Mouse (Mus musculus) gastrocnemius, adult 2 months (tissue): ENCODE results near the gene Ms4a4a. TPM values are rescaled to one million over a fixed set of nuclear protein-coding genes. Genes with fewer than 3 reads are reported as not detected.
"Not testable (repeated sequence)": the region's sequence is repeated elsewhere in the genome, so short reads cannot be mapped to it uniquely, and the experiment has no call there.

Experiments used
- DNase-seq: peaks from one replicate; pipeline ENCODE4 v3.0.0; 2022
- H3K27ac ChIP-seq: fragments of 200-600 bp; 2 replicates; pipeline ENCODE4 v1.8.1; 2022; ENCODE audit warnings: mild to moderate bottlenecking
- H3K4me3 ChIP-seq: fragments of 200-600 bp; 2 replicates; pipeline ENCODE4 v1.8.1; 2022; ENCODE audit warnings: mild to moderate bottlenecking, moderate library complexity
- CTCF ChIP-seq: fragments of 200-600 bp; IDR thresholded peaks from 2 replicates; pipeline ENCODE4 v1.8.1; 2022; ENCODE audit warnings: antibody characterized with exemption, mild to moderate bottlenecking, moderate library complexity
- intact Hi-C: fragments of 180-260 bp; cut with DNase I; formaldehyde crosslinking; loops from one replicate; pipeline ENCODE4 v1.15.1; 2025
- total RNA-seq, 2 experiments: library from RNA; stranded (reverse); gene quantifications; 2 replicates each; pipeline ENCODE4 v1.2.3; 2021

The Ms4a4a gene
- total RNA-seq, 2 experiments from 2014 or later, result 1.5 to 4.2 TPM

GRCm38 (mm10) chr19:11387685-11388084 lies 12.4 kb downstream of the Ms4a4a start:
- TF ChIP-seq CTCF, result no peak
- intact Hi-C loops, result no loop called here
- no peak for DNase-seq
- no peak overlapping the region for H3K4me3 ChIP-seq
- no peak overlapping the region for H3K27ac ChIP-seq

- H3K4me3 ChIP-seq, result no peak overlapping the region
- no peak for DNase-seq
- H3K27ac ChIP-seq, result no peak overlapping the region
- no peak for TF ChIP-seq CTCF
- intact Hi-C loops, result no loop called here
Measured at GRCm38 (mm10) chr19:11388949-11389348, 13.6 kb downstream of the Ms4a4a start.

GRCm38 (mm10) chr19:11395769-11396168 lies 20.4 kb downstream of the Ms4a4a start:
- no peak for TF ChIP-seq CTCF
- DNase-seq, result no peak
- H3K27ac ChIP-seq, result no peak overlapping the region
- intact Hi-C loops, result no loop called here
- no peak overlapping the region for H3K4me3 ChIP-seq

GRCm38 (mm10) chr19:11404527-11404926 lies 29.2 kb downstream of the Ms4a4a start, which contains the start of gene Ms4a4c:
Gene Ms4a4c, plus strand, starts transcription at chr19:11404770.
- intact Hi-C loops, result no loop called here
- DNase-seq, result no peak
- Histone ChIP-seq H3K4me3 (no peak within 1 kb of the TSS), H3K27ac (no peak within 1 kb of the TSS)
- TF ChIP-seq CTCF, result no peak

GRCm38 (mm10) chr19:11407428-11407827 lies 32.1 kb downstream of the Ms4a4a start:
- H3K4me3 ChIP-seq, result no peak overlapping the region
- no peak overlapping the region for H3K27ac ChIP-seq
- no peak for TF ChIP-seq CTCF
- intact Hi-C loops, result no loop called here
- no peak for DNase-seq

- DNase-seq, result no peak
- intact Hi-C loops, result no loop called here
- no peak overlapping the region for H3K27ac ChIP-seq
- TF ChIP-seq CTCF, result no peak
- H3K4me3 ChIP-seq, result no peak overlapping the region
Measured at GRCm38 (mm10) chr19:11408591-11408990, 33.3 kb downstream of the Ms4a4a start.

- no peak for DNase-seq
- intact Hi-C loops, result no loop called here
- H3K27ac ChIP-seq, result no peak overlapping the region
- no peak for TF ChIP-seq CTCF
- no peak overlapping the region for H3K4me3 ChIP-seq
Measured at GRCm38 (mm10) chr19:11411640-11412039, 36.3 kb downstream of the Ms4a4a start.

- Histone ChIP-seq H3K4me3 (no peak overlapping the region), H3K27ac (no peak overlapping the region)
- no peak for TF ChIP-seq CTCF
- intact Hi-C loops, result no loop called here
- DNase-seq, result no peak
Measured at GRCm38 (mm10) chr19:11414084-11414483, 38.8 kb downstream of the Ms4a4a start.

- DNase-seq, result no peak
- H3K27ac ChIP-seq, result no peak overlapping the region
- no peak overlapping the region for H3K4me3 ChIP-seq
- intact Hi-C loops, result no loop called here
- no peak for TF ChIP-seq CTCF
Measured at GRCm38 (mm10) chr19:11415581-11415980, 40.3 kb downstream of the Ms4a4a start.

GRCm38 (mm10) chr19:11418865-11419264 lies 43.5 kb downstream of the Ms4a4a start:
- DNase-seq, H3K27ac ChIP-seq, intact Hi-C loops, H3K4me3 ChIP-seq: not testable (repeated sequence)

- DNase-seq, H3K27ac ChIP-seq, intact Hi-C loops: not testable (repeated sequence)
Measured at GRCm38 (mm10) chr19:11431209-11431608, 55.9 kb downstream of the Ms4a4a start.

GRCm38 (mm10) chr19:11435058-11435834 lies 59.9 kb downstream of the Ms4a4a start:
- no peak for TF ChIP-seq CTCF
- Histone ChIP-seq H3K27ac (no peak overlapping the region), H3K4me3 (no peak overlapping the region)
- intact Hi-C loops, result no loop called here
- no peak for DNase-seq

More at GRCm38 (mm10) chr19:11431209-11431608, 55.9 kb downstream of the Ms4a4a start:
- H3K4me3 ChIP-seq, result not testable (repeated sequence)

Other genes starting within 250 kb of the Ms4a4a start
- not detected for gene 1700017D01Rik, start 244.6 kb upstream of the Ms4a4a start, total RNA-seq
- gene 1700025F22Rik, start 210.2 kb upstream of the Ms4a4a start, total RNA-seq, result not detected
- gene Ms4a13, start 178.8 kb upstream of the Ms4a4a start, total RNA-seq, result not detected
- gene Ms4a12, start 143.1 kb upstream of the Ms4a4a start, total RNA-seq, result not detected
- gene Ms4a1, start 109.3 kb upstream of the Ms4a4a start, total RNA-seq, result not detected
- not detected for gene Ms4a5, start 91.7 kb upstream of the Ms4a4a start, total RNA-seq
- not detected for gene Ms4a14, start 61.1 kb upstream of the Ms4a4a start, total RNA-seq
- gene Ms4a7, start 39.4 kb upstream of the Ms4a4a start, total RNA-seq, result under 1 TPM; 0.17 to 0.23 TPM
- not detected for gene Ms4a4c, start 29.2 kb downstream of the Ms4a4a start, total RNA-seq
- gene Ms4a4b, start 68.0 kb downstream of the Ms4a4a start, total RNA-seq, result not detected
- gene Ms4a6c, start 93.8 kb downstream of the Ms4a4a start, total RNA-seq, result 1 to 10 TPM; 1.3 to 3.4 TPM
- gene Gm8369, start 110.4 kb downstream of the Ms4a4a start, total RNA-seq, result not detected
- gene Ms4a6b, start 141.0 kb downstream of the Ms4a4a start, total RNA-seq, result 1 to 10 TPM in 1 of 2 experiments, under 1 TPM in 1; 0.54 to 2.7 TPM
- 1 to 10 TPM; 4.0 TPM for gene Ms4a4d, start 161.3 kb downstream of the Ms4a4a start, total RNA-seq
- gene Ms4a6d, start 229.3 kb downstream of the Ms4a4a start, total RNA-seq, result 1 to 10 TPM in 1 of 2 experiments, under 1 TPM in 1; 0.89 to 1.6 TPM
- gene Ms4a2, start 248.2 kb downstream of the Ms4a4a start, total RNA-seq, result under 1 TPM in 1 of 2 experiments, not detected in 1; 0.31 TPM